Mouse (Mus musculus): ENCODE results near the gene Pbld1. TPM values are rescaled to one million over a fixed set of nuclear protein-coding genes. Genes with fewer than 3 reads are reported as not detected.

Gene Pbld1
- polyA plus RNA-seq, 1 experiment from 2014 or later: 6.9 TPM

DNA sequence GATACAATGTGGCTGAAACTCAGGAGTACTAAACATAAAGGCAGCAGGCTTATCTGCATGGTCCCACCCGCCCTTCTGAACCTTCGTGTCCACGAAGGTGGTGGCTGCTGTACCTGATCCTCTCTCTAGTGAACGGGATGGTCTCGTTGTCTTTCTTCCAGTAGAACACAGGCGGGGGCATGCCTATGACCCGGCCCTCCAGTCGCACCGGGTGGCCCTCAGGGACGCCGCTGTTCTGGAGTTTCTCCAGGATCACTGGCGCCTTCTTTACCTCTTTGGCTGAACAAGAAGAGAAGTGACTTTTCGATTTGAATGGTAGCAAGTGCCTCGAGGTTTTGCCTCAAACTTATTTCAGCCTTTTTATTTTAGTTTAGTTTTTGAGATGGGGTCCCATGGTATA is 60.0 kb downstream of the Pbld1 start:
- WGBS: 77% methylated on average over 14 of the region's 14 CpGs
- no peaks in the 10 kb centered on the region for H3K9me3 ChIP-seq (replicated peaks; ENCODE audit: control insufficient read depth, low read length)
- no peaks in the 10 kb centered on the region for H3K36me3 ChIP-seq (ENCODE audit: control insufficient read depth, insufficient read depth, low read length)
- no peak overlapping the region for H3K27ac ChIP-seq (ENCODE audit: low read length)
- H3K4me2 ChIP-seq (ENCODE audit: low read depth, low read length): no peak overlapping the region
- no peak for ATAC-seq (ENCODE audit: insufficient read depth, low FRiP score)
- no peaks in the 10 kb centered on the region for H3K4me1 ChIP-seq (ENCODE audit: control insufficient read depth, insufficient read depth, low read length)
- H3K9ac ChIP-seq (ENCODE audit: low read length): no peak overlapping the region
- H3K27me3 ChIP-seq (ENCODE audit: control insufficient read depth, insufficient read depth, low read length): no peaks in the 10 kb centered on the region
- H3K4me3 ChIP-seq (replicated peaks; ENCODE audit: low read length): no peak overlapping the region

DNA sequence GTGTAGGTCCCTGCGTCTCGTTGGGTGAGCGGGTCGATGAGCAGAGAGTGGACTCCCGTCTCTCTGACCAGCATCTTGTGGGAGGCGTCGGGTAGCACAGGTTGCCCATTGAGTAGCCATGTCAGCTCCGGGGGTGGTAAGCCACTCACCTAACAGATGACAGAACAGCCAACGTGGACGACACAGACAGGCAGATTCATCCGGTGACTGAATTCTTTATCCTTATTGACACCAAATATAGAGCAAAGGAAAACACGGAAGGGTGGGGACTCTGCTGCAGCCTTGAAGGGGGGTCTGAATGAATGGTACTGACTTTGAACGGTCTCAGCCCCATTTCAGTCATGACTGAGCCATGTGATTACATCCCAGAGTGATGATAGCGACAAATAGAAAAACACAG is 62.0 kb downstream of the Pbld1 start:
- 82% methylated on average over 14 of the region's 14 CpGs for WGBS
- ATAC-seq (ENCODE audit: insufficient read depth, low FRiP score): no peak
- no peaks in the 10 kb centered on the region for H3K36me3 ChIP-seq (ENCODE audit: control insufficient read depth, insufficient read depth, low read length)
- no peak overlapping the region for H3K9ac ChIP-seq (ENCODE audit: low read length)
- H3K27ac ChIP-seq (ENCODE audit: low read length): no peak overlapping the region
- no peaks in the 10 kb centered on the region for H3K9me3 ChIP-seq (replicated peaks; ENCODE audit: control insufficient read depth, low read length)
- H3K4me2 ChIP-seq (ENCODE audit: low read depth, low read length): no peak overlapping the region
- no peak overlapping the region for H3K4me3 ChIP-seq (replicated peaks; ENCODE audit: low read length)
- H3K27me3 ChIP-seq (ENCODE audit: control insufficient read depth, insufficient read depth, low read length): no peaks in the 10 kb centered on the region
- no peaks in the 10 kb centered on the region for H3K4me1 ChIP-seq (ENCODE audit: control insufficient read depth, insufficient read depth, low read length)

DNA sequence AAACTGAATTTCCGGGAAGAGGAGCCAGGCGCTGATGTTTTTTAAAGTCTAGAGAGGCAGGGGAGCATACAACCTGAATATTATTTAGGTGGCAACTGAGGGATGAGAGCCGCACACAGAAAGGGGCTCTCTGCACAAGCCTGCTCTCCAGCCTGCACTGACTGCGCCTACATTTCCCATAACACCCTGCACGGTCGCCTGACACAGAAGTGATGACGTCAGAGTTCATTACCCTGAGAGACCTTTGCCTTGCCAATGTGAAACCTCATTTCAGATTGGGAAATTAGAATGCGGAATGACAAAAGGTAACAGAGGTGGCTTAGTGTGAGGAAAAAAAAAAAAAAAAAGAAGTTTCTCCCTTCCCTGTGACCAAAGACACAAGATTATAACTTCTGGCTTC is 62.6 kb downstream of the Pbld1 start:
- no peak overlapping the region for H3K4me3 ChIP-seq (replicated peaks; ENCODE audit: low read length)
- no peak; the same call in 1 of the 2 replicates for ATAC-seq (ENCODE audit: insufficient read depth, low FRiP score)
- 37% methylated on average over 8 of the region's 8 CpGs for WGBS

DNA sequence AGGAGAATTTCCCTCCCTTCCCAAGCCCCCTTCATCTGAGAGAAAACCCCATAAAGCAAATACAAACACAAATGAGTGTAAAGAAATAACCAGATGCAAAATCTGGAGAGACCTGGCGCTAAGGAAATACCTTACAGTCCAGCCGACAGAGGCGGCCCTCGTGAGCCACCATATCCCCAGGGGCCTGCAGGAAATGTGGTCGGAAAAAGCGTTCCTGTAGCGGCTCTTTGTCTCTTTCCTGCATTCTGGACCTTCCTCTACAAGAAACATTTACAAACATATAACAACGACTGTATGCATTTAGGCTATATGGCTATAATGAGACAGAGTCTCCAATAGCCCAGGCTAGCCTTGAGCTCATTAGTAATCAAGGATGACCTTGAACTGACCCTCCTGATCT is 63.2 kb downstream of the Pbld1 start:
- Histone ChIP-seq H3K9me3 (replicated peaks; ENCODE audit: control insufficient read depth, low read length) (no peaks in the 10 kb centered on the region), H3K36me3 (ENCODE audit: control insufficient read depth, insufficient read depth, low read length) (no peaks in the 10 kb centered on the region), H3K4me1 (ENCODE audit: control insufficient read depth, insufficient read depth, low read length) (no peaks in the 10 kb centered on the region), H3K9ac (ENCODE audit: low read length) (no peak overlapping the region), H3K27ac (ENCODE audit: low read length) (no peak overlapping the region), H3K4me3 (replicated peaks; ENCODE audit: low read length) (no peak overlapping the region), H3K4me2 (ENCODE audit: low read depth, low read length) (no peak overlapping the region), H3K27me3 (ENCODE audit: control insufficient read depth, insufficient read depth, low read length) (no peaks in the 10 kb centered on the region)
- 81% methylated on average over 8 of the region's 8 CpGs for WGBS
- no peak for ATAC-seq (ENCODE audit: insufficient read depth, low FRiP score)

More for the DNA sequence above, 62.6 kb downstream of the Pbld1 start:
- Histone ChIP-seq H3K36me3 (ENCODE audit: control insufficient read depth, insufficient read depth, low read length) (no peaks in the 10 kb centered on the region), H3K27ac (ENCODE audit: low read length) (no peak overlapping the region), H3K4me2 (ENCODE audit: low read depth, low read length) (no peak overlapping the region), H3K4me1 (ENCODE audit: control insufficient read depth, insufficient read depth, low read length) (no peaks in the 10 kb centered on the region), H3K27me3 (ENCODE audit: control insufficient read depth, insufficient read depth, low read length) (no peaks in the 10 kb centered on the region), H3K9ac (ENCODE audit: low read length) (no peak overlapping the region), H3K9me3 (replicated peaks; ENCODE audit: control insufficient read depth, low read length) (no peaks in the 10 kb centered on the region)

DNA sequence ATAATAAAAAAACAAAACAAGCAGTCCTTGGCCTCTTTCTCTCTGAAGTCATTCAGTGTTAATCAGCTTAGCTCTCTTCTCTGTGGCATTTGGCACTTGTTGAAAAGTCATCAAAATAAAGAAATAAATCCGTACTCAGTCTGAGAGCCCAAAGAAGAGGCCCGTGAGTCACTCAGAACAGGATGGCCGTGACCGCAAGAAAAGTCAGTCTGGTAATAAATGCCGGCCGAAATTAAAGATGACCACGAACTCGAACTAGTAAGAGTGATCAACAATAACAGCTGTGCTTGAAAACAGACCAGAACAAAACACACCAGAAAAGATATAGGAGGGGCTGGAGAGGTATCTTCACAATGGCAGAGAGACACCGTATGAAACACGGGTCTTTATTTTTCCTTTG is 64.1 kb downstream of the Pbld1 start:
- H3K9me3 ChIP-seq (replicated peaks; ENCODE audit: control insufficient read depth, low read length): no peaks in the 10 kb centered on the region
- WGBS: 89% methylated on average over 10 of the region's 10 CpGs
- H3K27me3 ChIP-seq (ENCODE audit: control insufficient read depth, insufficient read depth, low read length): no peaks in the 10 kb centered on the region
- no peak overlapping the region for H3K9ac ChIP-seq (ENCODE audit: low read length)
- H3K4me1 ChIP-seq (ENCODE audit: control insufficient read depth, insufficient read depth, low read length): no peaks in the 10 kb centered on the region
- no peak overlapping the region for H3K4me3 ChIP-seq (replicated peaks; ENCODE audit: low read length)
- no peak overlapping the region for H3K27ac ChIP-seq (ENCODE audit: low read length)
- no peak overlapping the region for H3K4me2 ChIP-seq (ENCODE audit: low read depth, low read length)
- ATAC-seq (ENCODE audit: insufficient read depth, low FRiP score): no peak
- no peaks in the 10 kb centered on the region for H3K36me3 ChIP-seq (ENCODE audit: control insufficient read depth, insufficient read depth, low read length)

DNA sequence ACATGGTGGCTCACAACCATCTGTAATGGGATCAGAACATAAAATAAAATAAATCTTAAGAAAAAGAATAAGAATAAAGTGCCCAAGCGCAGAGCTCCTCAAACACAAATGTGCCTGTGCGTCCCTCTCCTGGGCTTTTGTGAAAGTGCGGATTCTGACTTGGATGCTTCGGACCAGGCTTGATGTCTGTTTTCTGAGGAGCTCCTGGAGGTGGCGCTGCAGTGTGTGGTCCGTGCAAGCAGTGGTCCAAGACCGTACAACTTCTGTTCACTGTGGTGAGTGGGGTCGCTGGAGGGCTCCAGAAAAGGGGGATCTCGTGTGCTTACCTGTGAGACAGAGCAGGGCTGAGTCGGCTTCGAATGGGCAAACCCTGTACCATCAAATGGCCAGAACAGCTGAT is 65.4 kb downstream of the Pbld1 start:
- Histone ChIP-seq H3K9ac (ENCODE audit: low read length) (no peak overlapping the region), H3K9me3 (replicated peaks; ENCODE audit: control insufficient read depth, low read length) (no peaks in the 10 kb centered on the region), H3K36me3 (ENCODE audit: control insufficient read depth, insufficient read depth, low read length) (no peaks in the 10 kb centered on the region), H3K27ac (ENCODE audit: low read length) (no peak overlapping the region), H3K27me3 (ENCODE audit: control insufficient read depth, insufficient read depth, low read length) (no peaks in the 10 kb centered on the region), H3K4me3 (replicated peaks; ENCODE audit: low read length) (no peak overlapping the region), H3K4me1 (ENCODE audit: control insufficient read depth, insufficient read depth, low read length) (no peaks in the 10 kb centered on the region), H3K4me2 (ENCODE audit: low read depth, low read length) (no peak overlapping the region)
- WGBS: 43% methylated on average over 11 of the region's 11 CpGs
- no peak for ATAC-seq (ENCODE audit: insufficient read depth, low FRiP score)

DNA sequence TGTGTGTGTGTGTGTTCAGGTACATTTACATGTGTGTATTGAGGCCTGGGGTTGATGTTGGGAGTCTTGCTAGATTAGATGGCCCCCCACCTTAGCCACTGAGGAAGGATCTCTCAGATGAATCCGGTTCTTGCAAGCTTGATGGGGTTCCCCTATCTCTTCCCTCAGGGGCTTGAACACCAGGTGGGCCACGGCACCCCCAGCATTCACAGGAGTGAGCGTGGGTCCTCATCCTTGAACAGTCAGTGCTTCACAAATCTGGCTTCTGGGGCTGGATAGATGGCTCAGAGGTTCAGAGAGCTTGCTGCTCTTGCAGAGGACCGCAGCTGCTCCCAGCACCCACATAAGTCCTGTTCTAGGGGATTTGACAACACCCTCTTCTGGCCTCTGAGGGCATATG is 66.2 kb downstream of the Pbld1 start:
- no peak overlapping the region for H3K4me2 ChIP-seq (ENCODE audit: low read depth, low read length)
- H3K27me3 ChIP-seq (ENCODE audit: control insufficient read depth, insufficient read depth, low read length): no peaks in the 10 kb centered on the region
- H3K4me3 ChIP-seq (replicated peaks; ENCODE audit: low read length): no peak overlapping the region
- H3K9ac ChIP-seq (ENCODE audit: low read length): no peak overlapping the region
- H3K27ac ChIP-seq (ENCODE audit: low read length): no peak overlapping the region
- H3K36me3 ChIP-seq (ENCODE audit: control insufficient read depth, insufficient read depth, low read length): no peaks in the 10 kb centered on the region
- no peaks in the 10 kb centered on the region for H3K9me3 ChIP-seq (replicated peaks; ENCODE audit: control insufficient read depth, low read length)
- H3K4me1 ChIP-seq (ENCODE audit: control insufficient read depth, insufficient read depth, low read length): no peaks in the 10 kb centered on the region
- ATAC-seq (ENCODE audit: insufficient read depth, low FRiP score): no peak
- WGBS: 87% methylated on average over 4 of the region's 4 CpGs

DNA sequence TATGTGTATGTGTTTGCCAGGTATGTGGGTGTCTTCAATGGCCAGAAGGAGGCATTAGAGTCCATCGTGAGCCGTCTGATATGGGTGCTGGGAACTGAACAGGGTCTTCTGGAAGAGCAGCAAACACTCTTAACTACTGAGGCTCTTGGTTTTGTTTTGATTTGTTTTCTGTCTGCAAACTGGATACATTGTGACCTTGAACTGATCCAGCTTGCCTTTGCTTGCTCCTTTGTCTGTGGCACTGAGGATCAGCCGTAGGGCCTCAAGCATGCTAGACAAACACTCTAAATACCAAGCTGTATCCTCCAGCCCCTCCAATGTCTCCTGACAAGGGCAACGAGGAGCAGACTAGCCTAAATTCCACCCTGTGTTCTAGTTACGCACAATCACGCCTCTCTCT is 67.2 kb downstream of the Pbld1 start:
- Histone ChIP-seq H3K9ac (ENCODE audit: low read length) (no peak overlapping the region), H3K4me2 (ENCODE audit: low read depth, low read length) (no peak overlapping the region), H3K27ac (ENCODE audit: low read length) (no peak overlapping the region), H3K36me3 (ENCODE audit: control insufficient read depth, insufficient read depth, low read length) (no peaks in the 10 kb centered on the region), H3K4me3 (replicated peaks; ENCODE audit: low read length) (no peak overlapping the region), H3K9me3 (replicated peaks; ENCODE audit: control insufficient read depth, low read length) (no peaks in the 10 kb centered on the region), H3K4me1 (ENCODE audit: control insufficient read depth, insufficient read depth, low read length) (no peaks in the 10 kb centered on the region), H3K27me3 (ENCODE audit: control insufficient read depth, insufficient read depth, low read length) (no peaks in the 10 kb centered on the region)
- WGBS: 83% methylated on average over 6 of the region's 6 CpGs
- ATAC-seq (ENCODE audit: insufficient read depth, low FRiP score): no peak
